Mouse (Mus musculus): ENCODE data around the gene Zfhx2. TPM values are rescaled to one million over a fixed set of nuclear protein-coding genes. Genes with fewer than 3 reads are reported as not detected.

Gene Zfhx2
- polyA plus RNA-seq, 1 experiment, result 0.66 TPM

DNA sequence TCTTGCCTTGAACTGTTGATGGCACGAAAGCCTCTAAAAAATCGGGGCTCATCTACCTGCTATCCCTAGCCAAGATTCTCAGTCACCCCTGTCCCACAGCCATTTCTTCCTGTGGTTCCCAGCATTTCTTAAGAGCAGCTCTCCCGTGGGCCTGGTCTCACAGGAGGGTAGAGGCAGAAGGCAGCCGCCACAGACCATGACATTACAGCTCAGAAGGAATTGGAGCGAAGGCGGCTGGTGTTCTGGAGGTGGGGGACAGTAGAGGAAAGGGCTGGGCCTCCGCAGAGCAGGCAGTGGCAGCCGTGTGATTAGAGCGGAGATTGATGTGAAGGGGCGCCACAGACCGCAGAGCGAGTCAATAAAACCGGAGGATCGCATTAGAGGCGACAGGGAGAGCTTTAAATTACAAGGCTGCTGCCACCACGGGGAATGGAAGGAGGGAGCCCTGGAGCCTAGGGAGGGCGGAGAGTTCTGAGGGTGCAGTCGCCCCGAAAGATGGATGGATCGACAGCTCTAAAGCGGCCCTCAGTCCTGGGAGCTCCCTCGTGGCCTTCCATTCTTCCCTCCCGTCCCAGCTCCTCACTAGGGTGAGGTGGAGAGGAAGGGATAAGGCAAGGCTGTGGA lies 13.6 kb downstream of the Zfhx2 start:
- no peak for DNase-seq (ENCODE audit: low spot score)

DNA sequence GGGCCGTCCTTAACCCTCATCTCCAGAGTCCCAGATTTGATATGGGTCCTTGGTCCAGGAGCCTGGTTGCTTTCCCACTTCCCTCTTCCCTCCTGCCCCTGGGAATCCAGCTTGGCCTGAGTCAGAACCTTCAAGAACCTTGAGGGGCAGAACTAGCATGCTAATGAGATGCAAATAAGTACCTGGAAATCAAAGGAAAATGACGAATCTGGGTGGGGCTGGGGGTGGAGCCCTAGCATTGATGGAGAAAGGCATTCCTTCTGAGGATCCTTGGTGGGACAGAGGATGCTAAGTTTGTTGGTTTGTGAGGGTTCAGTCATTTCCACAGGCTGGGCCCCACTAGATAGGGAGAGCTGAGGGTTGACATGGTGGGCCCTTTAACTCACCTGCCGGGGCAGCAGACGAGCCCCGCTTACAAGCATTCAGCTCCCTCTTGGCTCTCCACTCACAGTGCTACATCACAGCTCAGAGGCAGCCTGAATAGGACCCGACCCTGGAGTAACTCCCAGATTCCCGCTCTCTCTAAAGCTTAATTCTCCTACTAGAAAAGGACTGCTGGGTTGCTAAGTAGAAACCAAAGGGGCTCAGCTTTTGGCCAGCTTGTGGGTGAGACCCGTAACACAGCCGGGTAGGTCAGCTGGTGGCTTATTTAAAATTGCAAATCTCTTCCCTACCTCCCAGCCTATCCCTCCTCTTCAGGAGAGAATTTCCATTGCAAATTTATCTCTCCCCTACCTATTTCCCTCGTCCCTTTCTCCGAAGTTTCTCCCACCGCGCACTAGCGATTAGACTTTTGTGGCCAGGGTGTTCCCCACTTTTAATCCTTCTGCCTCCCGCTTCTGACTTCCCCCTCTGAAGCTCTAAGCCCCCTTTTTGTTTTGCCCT lies 14.4 kb downstream of the Zfhx2 start:
- DNase-seq (ENCODE audit: low spot score), result no peak

GRCm38 (mm10) chr14:55076956-55077355 lies 15.2 kb downstream of the Zfhx2 start:
- no peak for DNase-seq (ENCODE audit: low spot score)

GRCm38 (mm10) chr14:55076224-55076623 lies 15.9 kb downstream of the Zfhx2 start:
- no peak for DNase-seq (ENCODE audit: low spot score)

DNA sequence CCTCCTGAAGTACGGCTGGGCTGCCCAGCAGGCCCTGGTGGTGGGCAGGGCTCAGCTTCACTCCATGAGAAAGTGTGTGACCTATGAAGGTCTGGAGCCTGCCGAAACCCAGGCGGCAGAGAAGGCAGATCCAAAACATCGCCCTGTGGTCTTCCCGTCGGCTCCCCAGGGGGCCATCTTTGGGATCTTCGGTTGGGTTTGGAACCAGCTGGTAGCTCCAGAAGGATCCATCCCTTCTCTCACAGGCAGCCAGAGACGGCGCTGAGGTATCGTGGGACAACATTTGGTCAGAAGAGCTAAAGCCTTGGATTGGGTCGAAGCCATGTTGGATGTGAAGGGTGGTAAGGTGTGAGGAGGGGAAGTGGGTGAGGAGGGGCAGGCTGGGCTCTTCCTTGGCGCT lies 17.7 kb downstream of the Zfhx2 start:
- no peak for DNase-seq (ENCODE audit: low spot score)

DNA sequence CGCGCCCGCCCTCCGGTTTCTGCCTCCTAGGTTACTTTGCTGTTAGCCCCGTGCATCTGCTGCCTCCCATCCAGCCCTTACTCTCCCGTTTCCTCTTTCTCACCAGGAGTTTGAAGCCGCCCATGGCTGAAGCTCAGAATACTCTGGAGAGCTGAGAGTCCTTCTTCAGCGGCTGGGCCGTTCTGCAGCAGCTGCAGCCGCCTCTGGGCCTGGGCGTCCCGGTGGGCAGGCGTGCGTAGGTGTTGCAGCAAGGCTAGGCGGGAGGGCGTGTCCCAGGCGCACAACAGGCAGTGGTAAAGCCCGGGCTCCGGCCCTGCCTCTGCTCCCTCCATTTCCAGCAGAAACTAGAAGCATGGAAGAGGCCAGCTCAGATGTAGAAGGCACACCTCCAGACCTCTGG lies 20.4 kb downstream of the Zfhx2 start:
- no peak for DNase-seq (ENCODE audit: low spot score)

DNA sequence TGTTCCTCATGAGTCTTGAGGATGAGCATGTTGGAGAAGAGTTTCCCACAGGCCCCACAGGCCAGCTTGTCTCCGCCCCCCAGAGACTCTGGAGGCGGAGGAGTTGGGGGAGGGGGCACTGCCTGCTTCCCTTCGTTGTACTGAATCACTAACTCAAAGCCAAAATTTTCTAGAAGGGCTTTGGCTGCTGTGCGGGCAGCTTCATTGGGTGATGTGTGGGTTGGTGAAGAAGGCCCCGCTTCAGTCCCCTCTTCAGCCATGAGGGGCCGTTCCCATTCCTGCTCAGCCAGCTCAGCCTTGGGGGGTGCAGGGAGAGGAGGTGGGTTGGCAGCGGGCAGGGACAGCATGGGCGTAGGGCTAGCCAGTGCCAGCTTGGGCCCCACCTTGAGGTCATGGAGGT lies 26.1 kb downstream of the Zfhx2 start:
- DNase-seq (ENCODE audit: low spot score), result no peak

DNA sequence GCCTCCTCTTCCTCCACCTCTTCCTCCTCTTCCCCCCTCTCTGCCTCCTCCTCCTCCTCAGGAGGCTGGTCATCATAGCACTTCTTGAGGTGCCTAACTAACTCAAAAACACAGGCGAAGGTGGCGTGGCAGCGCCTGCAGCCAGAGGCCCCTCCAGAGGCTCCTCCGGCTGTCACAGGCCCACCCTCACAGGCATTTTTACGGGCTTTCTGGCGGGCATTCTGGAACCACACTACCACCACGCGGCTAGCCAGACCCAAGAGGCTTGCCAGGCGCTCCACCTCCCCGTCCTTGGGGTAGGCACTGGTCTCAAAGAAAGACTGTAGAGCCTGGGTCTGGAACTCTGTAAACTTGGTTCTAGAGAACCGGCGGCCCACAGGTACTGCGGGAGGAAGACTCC lies 26.7 kb downstream of the Zfhx2 start:
- no peak for DNase-seq (ENCODE audit: low spot score)

GRCm38 (mm10) chr14:55064481-55065370 lies 27.4 kb downstream of the Zfhx2 start:
- DNase-seq (ENCODE audit: low spot score), result no peak

GRCm38 (mm10) chr14:55063581-55064381 lies 28.3 kb downstream of the Zfhx2 start:
- DNase-seq (ENCODE audit: low spot score), result no peak

DNA sequence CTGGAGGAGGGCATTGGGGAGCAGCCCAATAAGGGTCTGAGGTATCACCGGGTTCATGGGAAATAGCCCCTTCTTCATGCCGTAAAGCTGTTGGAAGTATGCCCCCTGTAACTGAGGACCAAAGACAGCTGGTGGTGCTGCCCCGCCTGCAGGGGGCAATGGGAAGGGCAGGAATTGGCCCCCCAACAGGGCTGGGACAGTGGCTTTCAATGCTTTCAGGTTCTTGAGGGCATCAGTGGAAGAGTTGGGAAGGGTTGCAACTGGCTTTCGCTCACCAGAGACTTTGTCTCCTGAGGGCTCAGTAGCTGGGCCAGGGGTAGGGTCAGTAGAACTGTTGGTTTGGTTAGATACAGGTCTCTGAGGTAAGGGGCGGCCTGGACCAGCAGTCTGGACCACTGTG lies 29.0 kb downstream of the Zfhx2 start:
- DNase-seq (ENCODE audit: low spot score), result no peak

GRCm38 (mm10) chr14:55062626-55063025 lies 29.5 kb downstream of the Zfhx2 start:
- no peak for DNase-seq (ENCODE audit: low spot score)

DNA sequence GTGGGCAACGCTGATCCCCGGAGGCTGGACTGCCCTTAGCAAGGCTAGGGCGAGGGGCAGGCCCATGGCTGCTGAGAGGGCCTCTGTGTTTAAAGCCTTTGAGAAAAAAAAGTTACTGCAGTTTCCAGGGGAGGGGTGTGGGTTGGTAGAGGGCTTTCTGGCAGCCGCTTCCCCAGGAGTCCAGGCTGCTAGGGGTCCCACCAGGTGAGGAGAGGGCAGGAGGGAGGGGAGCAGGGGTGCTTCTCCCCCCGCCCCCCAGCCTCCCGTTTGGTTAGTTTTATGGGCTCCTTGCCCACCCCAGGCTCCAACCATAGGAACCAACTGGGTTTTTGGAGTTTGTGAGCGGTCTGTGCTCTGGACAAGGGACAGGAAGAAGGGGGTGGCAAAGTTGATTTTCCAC lies 30.3 kb downstream of the Zfhx2 start:
- no peak for DNase-seq (ENCODE audit: low spot score)

- no peak for DNase-seq (ENCODE audit: low spot score)
These were observed 32.2 kb downstream of the Zfhx2 start for GRCm38 (mm10) chr14:55059931-55060330.

- no peak for DNase-seq (ENCODE audit: low spot score)
These were observed 33.1 kb downstream of the Zfhx2 start for GRCm38 (mm10) chr14:55059009-55059408.

- no peak for DNase-seq (ENCODE audit: low spot score)
These were observed 36.8 kb downstream of the Zfhx2 start for GRCm38 (mm10) chr14:55055167-55055834.

DNA sequence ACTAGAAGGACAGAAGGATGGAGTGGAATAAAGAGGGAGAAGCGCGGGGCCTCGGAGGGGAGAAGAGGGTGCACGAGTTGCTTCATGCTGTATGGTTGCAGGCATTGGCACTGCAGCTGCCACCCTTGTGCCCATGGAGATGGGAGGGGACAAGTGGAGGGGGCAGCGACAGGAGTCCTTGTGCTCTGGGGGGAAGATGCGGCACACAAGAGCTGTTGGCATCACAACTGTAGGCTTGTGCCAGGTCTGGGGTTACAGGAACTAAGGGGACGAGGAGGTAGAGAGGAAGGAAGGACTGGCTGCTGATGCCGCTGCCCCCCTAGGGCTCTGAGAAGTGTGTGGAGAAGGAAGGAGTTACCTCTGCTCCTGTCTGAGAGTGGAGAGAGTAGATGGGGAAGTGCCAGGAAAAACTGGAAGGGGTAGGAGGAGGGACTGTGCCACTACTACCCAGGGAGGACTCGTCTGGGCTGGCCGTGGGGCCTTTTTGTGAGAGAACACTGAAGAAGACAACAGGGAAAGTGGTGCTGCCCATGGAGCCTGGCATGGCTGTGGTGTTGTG lies 37.9 kb downstream of the Zfhx2 start:
- no peak for DNase-seq (ENCODE audit: low spot score)

- no peak for DNase-seq (ENCODE audit: low spot score)
These were observed 38.4 kb downstream of the Zfhx2 start for GRCm38 (mm10) chr14:55053708-55054190.

GRCm38 (mm10) chr14:55053050-55053449 lies 39.1 kb downstream of the Zfhx2 start:
- no peak for DNase-seq (ENCODE audit: low spot score)

GRCm38 (mm10) chr14:55052496-55052895 lies 39.6 kb downstream of the Zfhx2 start:
- DNase-seq (ENCODE audit: low spot score), result no peak
